Mouse (Mus musculus): ENCODE results near the gene Anln. TPM values are rescaled to one million over a fixed set of nuclear protein-coding genes. Genes with fewer than 3 reads are reported as not detected.

The Anln gene
- polyA plus RNA-seq, 1 experiment from 2014 or later, result 40.4 TPM

GRCm38 (mm10) chr9:22390390-22390789 lies 1.4 kb upstream of the Anln start:
- Histone ChIP-seq H3K27ac (replicated peaks) (no peak overlapping the region), H3K9me3 (replicated peaks) (no peaks in the 10 kb centered on the region), H3K4me1 (peaks cover 37% of the 10 kb centered on the region), H3K4me3 (no peak overlapping the region), H3K27me3 (ENCODE audit: low read depth, poor library complexity, severe bottlenecking) (no peaks in the 10 kb centered on the region), H3K36me3 (peaks cover 4% of the 10 kb centered on the region)
- WGBS, result 90% methylated on average over 5 of the region's 5 CpGs
- no peak for DNase-seq (ENCODE audit: low spot score)

GRCm38 (mm10) chr9:22389736-22390245 lies 803 bp upstream of the Anln start:
- Histone ChIP-seq H3K4me3 (peak overlapping the region; percentile 86), H3K9me3 (replicated peaks) (no peaks in the 10 kb centered on the region), H3K27ac (replicated peaks) (peak overlapping the region; percentile 97), H3K27me3 (ENCODE audit: low read depth, poor library complexity, severe bottlenecking) (no peaks in the 10 kb centered on the region), H3K36me3 (peaks cover 10% of the 10 kb centered on the region), H3K4me1 (peaks cover 37% of the 10 kb centered on the region)
- DNase-seq (ENCODE audit: low spot score), result no peak
- WGBS, result 72% methylated on average over 6 of the region's 6 CpGs

GRCm38 (mm10) chr9:22388401-22388980 lies 497 bp downstream of the Anln start:
- no peaks in the 10 kb centered on the region for H3K9me3 ChIP-seq (replicated peaks)
- WGBS, result under 1% methylated on average over 41 of the region's 41 CpGs
- DNase-seq (ENCODE audit: low spot score), result no peak
- peak overlapping the region; percentile 86 for H3K4me3 ChIP-seq
- peak overlapping the region; percentile 97 for H3K27ac ChIP-seq (replicated peaks)
- no peaks in the 10 kb centered on the region for H3K27me3 ChIP-seq (ENCODE audit: low read depth, poor library complexity, severe bottlenecking)
- H3K36me3 ChIP-seq, result peaks cover 17% of the 10 kb centered on the region
- H3K4me1 ChIP-seq, result peaks cover 37% of the 10 kb centered on the region

GRCm38 (mm10) chr9:22387901-22388300 lies 1.1 kb downstream of the Anln start:
- 28% methylated on average over 6 of the region's 6 CpGs for WGBS
- DNase-seq (ENCODE audit: low spot score), result no peak
- H3K27ac ChIP-seq (replicated peaks), result peak overlapping the region; percentile 97
- peak overlapping the region; percentile 86 for H3K4me3 ChIP-seq
- H3K4me1 ChIP-seq, result peaks cover 37% of the 10 kb centered on the region
- H3K27me3 ChIP-seq (ENCODE audit: low read depth, poor library complexity, severe bottlenecking), result no peaks in the 10 kb centered on the region
- H3K9me3 ChIP-seq (replicated peaks), result no peaks in the 10 kb centered on the region
- H3K36me3 ChIP-seq, result peaks cover 23% of the 10 kb centered on the region

GRCm38 (mm10) chr9:22385890-22386289 lies 3.1 kb downstream of the Anln start:
- Histone ChIP-seq H3K4me1 (peaks cover 37% of the 10 kb centered on the region), H3K36me3 (peaks cover 43% of the 10 kb centered on the region), H3K9me3 (replicated peaks) (no peaks in the 10 kb centered on the region), H3K27me3 (ENCODE audit: low read depth, poor library complexity, severe bottlenecking) (no peaks in the 10 kb centered on the region), H3K27ac (replicated peaks) (no peak overlapping the region), H3K4me3 (no peak overlapping the region)
- no peak for DNase-seq (ENCODE audit: low spot score)
- 88% methylated on average over 2 of the region's 2 CpGs for WGBS

GRCm38 (mm10) chr9:22376086-22376485 lies 12.9 kb downstream of the Anln start:
- Histone ChIP-seq H3K4me3 (no peak overlapping the region), H3K27ac (replicated peaks) (no peak overlapping the region), H3K9me3 (replicated peaks) (0 out of 2 replicates have a peak, but pooled peaks cover 4% of the 10 kb centered on the region), H3K4me1 (no peaks in the 10 kb centered on the region), H3K27me3 (ENCODE audit: low read depth, poor library complexity, severe bottlenecking) (no peaks in the 10 kb centered on the region), H3K36me3 (peaks cover 95% of the 10 kb centered on the region)
- WGBS, result 89% methylated on average over 5 of the region's 5 CpGs
- DNase-seq (ENCODE audit: low spot score), result no peak

GRCm38 (mm10) chr9:22372760-22373159 lies 16.2 kb downstream of the Anln start:
- Histone ChIP-seq H3K4me3 (no peak overlapping the region), H3K36me3 (peaks cover 95% of the 10 kb centered on the region), H3K27ac (replicated peaks) (no peak overlapping the region), H3K9me3 (replicated peaks) (no peaks in the 10 kb centered on the region), H3K27me3 (ENCODE audit: low read depth, poor library complexity, severe bottlenecking) (no peaks in the 10 kb centered on the region), H3K4me1 (no peaks in the 10 kb centered on the region)
- WGBS, result 90% methylated on average over 4 of the region's 4 CpGs
- no peak for DNase-seq (ENCODE audit: low spot score)

GRCm38 (mm10) chr9:22368030-22368429 lies 21.0 kb downstream of the Anln start:
- no peak for DNase-seq (ENCODE audit: low spot score)
- WGBS, result 93% methylated on average over 6 of the region's 6 CpGs
- Histone ChIP-seq H3K27me3 (ENCODE audit: low read depth, poor library complexity, severe bottlenecking) (no peaks in the 10 kb centered on the region), H3K4me1 (no peaks in the 10 kb centered on the region), H3K9me3 (replicated peaks) (no peaks in the 10 kb centered on the region), H3K4me3 (no peak overlapping the region), H3K27ac (replicated peaks) (no peak overlapping the region), H3K36me3 (peaks cover 98% of the 10 kb centered on the region)

- no peak overlapping the region for H3K27ac ChIP-seq (replicated peaks)
- H3K27me3 ChIP-seq (ENCODE audit: low read depth, poor library complexity, severe bottlenecking), result no peaks in the 10 kb centered on the region
- no peak overlapping the region for H3K4me3 ChIP-seq
- DNase-seq (ENCODE audit: low spot score), result no peak
- 92% methylated on average over 10 of the region's 10 CpGs for WGBS
- peaks cover 98% of the 10 kb centered on the region for H3K36me3 ChIP-seq
- H3K4me1 ChIP-seq, result no peaks in the 10 kb centered on the region
- H3K9me3 ChIP-seq (replicated peaks), result no peaks in the 10 kb centered on the region
These were observed 22.4 kb downstream of the Anln start for GRCm38 (mm10) chr9:22366621-22367020.

- H3K4me1 ChIP-seq, result no peaks in the 10 kb centered on the region
- WGBS, result 98% methylated on average over 2 of the region's 2 CpGs
- no peaks in the 10 kb centered on the region for H3K9me3 ChIP-seq (replicated peaks)
- peaks cover 98% of the 10 kb centered on the region for H3K36me3 ChIP-seq
- H3K27ac ChIP-seq (replicated peaks), result no peak overlapping the region
- DNase-seq (ENCODE audit: low spot score), result no peak
- H3K4me3 ChIP-seq, result no peak overlapping the region
- H3K27me3 ChIP-seq (ENCODE audit: low read depth, poor library complexity, severe bottlenecking), result no peaks in the 10 kb centered on the region
These were observed 22.8 kb downstream of the Anln start for GRCm38 (mm10) chr9:22366221-22366620.

- Histone ChIP-seq H3K9me3 (replicated peaks) (no peaks in the 10 kb centered on the region), H3K4me1 (no peaks in the 10 kb centered on the region), H3K27ac (replicated peaks) (no peak overlapping the region), H3K4me3 (no peak overlapping the region), H3K27me3 (ENCODE audit: low read depth, poor library complexity, severe bottlenecking) (no peaks in the 10 kb centered on the region), H3K36me3 (peaks cover 99% of the 10 kb centered on the region)
- WGBS, result 97% methylated on average over 6 of the region's 6 CpGs
- DNase-seq (ENCODE audit: low spot score), result no peak
These were observed 28.1 kb downstream of the Anln start for GRCm38 (mm10) chr9:22360916-22361315.

- 93% methylated on average over 3 of the region's 3 CpGs for WGBS
- H3K9me3 ChIP-seq (replicated peaks), result no peaks in the 10 kb centered on the region
- H3K4me3 ChIP-seq, result no peak overlapping the region
- no peaks in the 10 kb centered on the region for H3K4me1 ChIP-seq
- no peak overlapping the region for H3K27ac ChIP-seq (replicated peaks)
- no peak for DNase-seq (ENCODE audit: low spot score)
- no peaks in the 10 kb centered on the region for H3K27me3 ChIP-seq (ENCODE audit: low read depth, poor library complexity, severe bottlenecking)
- peaks cover 98% of the 10 kb centered on the region for H3K36me3 ChIP-seq
These were observed 33.1 kb downstream of the Anln start for GRCm38 (mm10) chr9:22355919-22356318.

- peaks cover 97% of the 10 kb centered on the region for H3K36me3 ChIP-seq
- H3K9me3 ChIP-seq (replicated peaks), result no peaks in the 10 kb centered on the region
- no peaks in the 10 kb centered on the region for H3K27me3 ChIP-seq (ENCODE audit: low read depth, poor library complexity, severe bottlenecking)
- no peaks in the 10 kb centered on the region for H3K4me1 ChIP-seq
- H3K27ac ChIP-seq (replicated peaks), result no peak overlapping the region
- 84% methylated on average over 5 of the region's 5 CpGs for WGBS
- no peak overlapping the region for H3K4me3 ChIP-seq
- DNase-seq (ENCODE audit: low spot score), result no peak
These were observed 35.1 kb downstream of the Anln start for GRCm38 (mm10) chr9:22353901-22354300.

All from midbrain, embryonic 10.5 days (tissue).